Mouse (Mus musculus): Measurements from ENCODE around the gene Phlda3. TPM values are rescaled to one million over a fixed set of nuclear protein-coding genes. Genes with fewer than 3 reads are reported as not detected.

Gene Phlda3
- total RNA-seq, 2 experiments from 2014 or later, result 1.0 TPM; not detected in 1

DNA sequence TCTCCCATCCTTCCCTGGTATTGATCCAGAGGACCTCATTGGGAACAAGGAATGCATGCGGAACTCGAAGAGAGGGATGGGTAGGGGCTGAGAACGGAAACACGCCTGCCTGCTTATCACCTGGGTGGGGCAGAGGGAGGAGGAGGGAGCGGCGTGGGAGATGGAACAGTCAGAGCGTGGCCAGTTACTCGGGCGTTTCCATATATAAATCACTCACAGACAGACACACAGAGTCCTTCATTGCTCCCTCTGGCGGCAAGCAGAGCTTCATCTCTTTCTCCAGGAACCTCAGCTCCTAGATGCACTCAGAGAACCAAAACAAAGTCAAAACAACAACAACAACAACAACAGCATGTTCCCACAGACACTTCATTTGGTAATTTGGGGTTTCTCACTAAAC, 22.8 kb downstream of the Phlda3 start:
- ATAC-seq (replicated peaks; ENCODE audit: poor library complexity, severe bottlenecking), result no peak

GRCm38 (mm10) chr1:135789815-135790214, 23.9 kb downstream of the Phlda3 start:
- 0 out of 2 replicates have a peak, but pooled peaks have one; percentile 33 for ATAC-seq (replicated peaks; ENCODE audit: poor library complexity, severe bottlenecking)

- no peak for ATAC-seq (replicated peaks; ENCODE audit: poor library complexity, severe bottlenecking)
Measured at GRCm38 (mm10) chr1:135792143-135792939, 26.4 kb downstream of the Phlda3 start.

DNA sequence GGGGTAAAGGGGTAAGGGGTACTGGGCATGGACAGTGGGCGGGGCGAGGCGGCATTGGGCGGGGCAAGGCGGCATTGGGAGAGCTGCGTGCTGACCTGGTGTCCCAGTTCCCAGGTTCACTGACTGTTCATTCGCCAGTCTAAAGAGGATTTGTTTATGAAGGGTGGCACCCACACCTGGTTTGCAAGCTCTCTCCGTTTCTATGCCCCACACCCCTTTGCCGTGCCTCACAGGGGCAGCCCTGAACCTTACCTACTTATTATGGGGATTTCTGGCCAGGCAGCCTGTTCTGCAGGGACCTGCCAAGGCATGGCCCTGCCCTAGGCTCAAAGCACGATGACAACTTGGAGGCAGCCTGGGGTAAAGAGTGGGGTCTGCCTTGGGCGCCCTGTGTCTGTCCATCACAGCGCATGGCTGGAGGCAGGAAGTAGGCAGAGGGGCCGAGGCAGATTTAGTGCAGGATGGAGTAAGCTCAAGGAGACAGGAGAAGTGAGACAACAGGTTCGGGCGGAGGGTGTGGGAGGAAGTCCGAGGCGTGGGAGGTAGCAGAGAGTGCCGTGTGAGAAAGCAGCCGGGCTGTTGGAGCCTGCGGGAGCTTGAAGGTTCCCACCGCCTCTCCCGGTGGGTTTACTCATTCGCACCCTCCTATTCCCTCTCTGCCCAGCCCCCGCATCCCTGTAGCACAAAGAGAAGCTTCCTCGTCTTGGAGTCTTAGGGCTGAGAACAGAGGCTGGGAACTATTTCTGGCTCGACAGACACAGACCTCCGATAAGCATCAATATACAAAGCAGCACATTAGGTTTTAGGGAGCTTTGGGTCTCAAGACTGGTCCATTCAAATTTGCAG, 27.7 kb downstream of the Phlda3 start:
- ATAC-seq (replicated peaks; ENCODE audit: poor library complexity, severe bottlenecking), result peak; percentile 85

- peak; percentile 34 for ATAC-seq (replicated peaks; ENCODE audit: poor library complexity, severe bottlenecking)
Measured at GRCm38 (mm10) chr1:135794216-135795134, 28.6 kb downstream of the Phlda3 start.

- ATAC-seq (replicated peaks; ENCODE audit: poor library complexity, severe bottlenecking), result no peak
Measured at GRCm38 (mm10) chr1:135798492-135798891, 32.6 kb downstream of the Phlda3 start.

DNA sequence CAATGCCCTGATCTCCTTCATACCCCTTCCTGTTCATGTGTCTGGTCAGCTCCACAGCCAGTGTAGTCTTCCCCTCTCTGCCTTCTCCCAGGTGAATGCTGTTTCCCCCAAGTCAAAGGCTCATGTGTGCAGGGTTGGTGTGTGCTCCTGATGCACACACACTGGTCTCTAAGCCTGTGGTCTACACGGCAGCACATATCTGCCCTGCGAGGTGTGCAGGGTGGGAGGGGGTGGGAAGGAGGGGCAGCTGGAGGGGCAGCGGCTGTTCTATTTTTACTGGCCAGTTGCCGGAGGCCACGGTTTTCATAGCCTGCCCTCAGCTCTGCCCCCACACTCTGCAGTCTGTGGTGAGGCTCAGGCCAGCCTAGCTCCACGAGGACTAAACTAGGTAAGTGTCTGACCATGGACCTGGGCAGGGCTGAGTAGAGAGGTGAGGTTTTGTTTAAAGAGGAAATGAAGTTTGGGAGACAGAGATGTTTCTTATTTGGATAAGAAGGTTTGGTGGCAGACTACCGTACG, 33.2 kb downstream of the Phlda3 start:
- ATAC-seq (replicated peaks; ENCODE audit: poor library complexity, severe bottlenecking), result no peak

GRCm38 (mm10) chr1:135800192-135800950, 34.5 kb downstream of the Phlda3 start:
- ATAC-seq (replicated peaks; ENCODE audit: poor library complexity, severe bottlenecking), result no peak

DNA sequence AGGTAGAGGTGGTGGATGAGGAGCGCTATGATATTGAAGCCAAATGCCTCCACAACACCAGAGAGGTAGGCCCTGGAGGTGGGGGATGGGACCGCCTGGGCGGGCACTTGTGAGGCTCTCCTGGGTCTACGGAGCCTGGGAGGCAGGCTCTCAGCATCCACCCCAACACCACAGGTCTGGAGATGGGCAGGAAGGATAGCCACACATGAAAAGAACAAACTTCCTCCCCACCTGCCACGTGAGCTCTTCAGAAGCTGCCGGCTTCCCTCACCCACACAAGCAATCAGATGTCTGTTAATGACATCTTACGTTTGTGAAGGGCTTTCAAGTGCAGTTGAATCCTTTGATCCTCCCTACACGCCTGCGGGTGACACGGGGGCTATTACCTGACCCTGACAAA, 41.6 kb downstream of the Phlda3 start:
- no peak for ATAC-seq (replicated peaks; ENCODE audit: poor library complexity, severe bottlenecking)

- ATAC-seq (replicated peaks; ENCODE audit: poor library complexity, severe bottlenecking), result no peak
Measured at GRCm38 (mm10) chr1:135810180-135810579, 44.3 kb downstream of the Phlda3 start.

- ATAC-seq (replicated peaks; ENCODE audit: poor library complexity, severe bottlenecking), result peak; percentile 88
Measured at GRCm38 (mm10) chr1:135811016-135811646, 45.2 kb downstream of the Phlda3 start.

GRCm38 (mm10) chr1:135812205-135812604, 46.3 kb downstream of the Phlda3 start:
- no peak for ATAC-seq (replicated peaks; ENCODE audit: poor library complexity, severe bottlenecking)

DNA sequence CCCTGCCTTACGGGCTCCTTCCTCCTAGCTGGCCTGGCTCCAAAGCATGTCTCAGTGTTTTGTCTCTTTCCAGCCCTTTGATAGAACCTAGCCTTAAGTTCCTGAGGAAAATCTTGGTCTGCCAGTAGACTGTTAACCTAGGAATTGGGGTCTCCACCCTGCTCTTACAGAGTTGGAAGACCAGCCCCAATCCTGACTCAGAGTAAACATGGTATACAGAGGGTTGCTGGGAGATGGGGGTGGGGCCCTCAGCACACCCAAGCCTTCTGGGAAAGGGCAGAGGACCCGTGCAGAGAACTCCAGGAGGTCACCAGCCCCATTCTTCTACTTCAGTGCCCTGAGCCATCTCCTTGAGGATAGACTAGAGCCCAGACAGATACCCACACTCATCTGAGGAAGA, 46.7 kb downstream of the Phlda3 start:
- no peak for ATAC-seq (replicated peaks; ENCODE audit: poor library complexity, severe bottlenecking)

GRCm38 (mm10) chr1:135813071-135813470, 47.2 kb downstream of the Phlda3 start:
- no peak for ATAC-seq (replicated peaks; ENCODE audit: poor library complexity, severe bottlenecking)

DNA sequence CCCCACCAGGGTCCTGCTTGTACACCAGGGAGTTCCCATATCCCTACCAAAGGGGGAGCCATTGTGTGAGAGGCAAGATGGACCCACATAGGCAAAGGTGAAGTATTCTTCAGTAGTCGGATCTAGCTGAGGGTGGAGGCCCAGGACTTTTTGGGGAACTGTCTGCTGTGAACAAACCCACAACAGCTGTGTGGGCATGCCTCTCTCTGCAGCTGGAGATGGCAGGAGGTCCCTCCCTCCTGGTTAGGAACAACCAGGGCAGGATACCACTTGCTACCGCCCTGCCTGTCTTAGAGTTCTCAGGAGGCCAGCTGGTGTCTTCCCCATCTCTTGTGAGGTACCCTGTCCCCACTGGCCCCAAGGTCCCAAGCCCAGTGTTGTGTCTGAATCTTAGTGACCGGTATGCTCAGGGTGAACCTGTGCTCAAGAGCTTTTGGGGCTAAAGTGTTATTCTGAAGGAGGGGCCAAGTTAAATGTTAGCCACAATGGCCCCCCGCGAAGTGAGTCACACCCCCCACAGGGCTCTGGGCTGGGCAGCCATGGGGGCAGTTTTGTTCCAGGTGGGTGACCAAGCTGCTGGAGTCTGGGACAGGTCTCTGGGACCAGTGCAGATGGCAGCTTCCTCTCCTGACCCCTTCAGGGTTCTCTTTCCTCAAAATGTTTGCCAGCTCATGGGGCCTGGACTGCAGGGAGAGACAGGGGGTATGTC, 47.9 kb downstream of the Phlda3 start:
- peak; percentile 26 for ATAC-seq (replicated peaks; ENCODE audit: poor library complexity, severe bottlenecking)

GRCm38 (mm10) chr1:135814531-135814930, 48.6 kb downstream of the Phlda3 start:
- ATAC-seq (replicated peaks; ENCODE audit: poor library complexity, severe bottlenecking), result no peak

DNA sequence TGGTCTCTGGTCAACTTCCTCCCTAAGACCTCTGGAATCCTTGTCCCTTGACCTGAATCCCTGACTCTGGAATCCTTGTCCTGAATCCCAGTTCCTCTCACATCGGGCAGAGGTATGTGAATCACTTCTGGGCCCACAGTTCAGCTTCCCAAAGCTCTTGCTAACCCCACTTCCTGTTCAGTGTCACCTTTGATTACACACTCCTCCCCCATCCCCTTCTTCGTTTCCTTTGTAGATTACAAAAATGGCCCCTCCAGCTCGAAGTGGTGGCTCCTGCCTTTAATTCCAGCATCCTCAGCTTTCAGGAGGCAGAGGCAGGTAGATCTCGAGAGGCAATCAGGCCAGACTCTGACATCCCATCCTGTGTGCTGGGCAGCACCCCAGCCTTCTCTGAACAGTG, 51.7 kb downstream of the Phlda3 start:
- ATAC-seq (replicated peaks; ENCODE audit: poor library complexity, severe bottlenecking), result no peak

DNA sequence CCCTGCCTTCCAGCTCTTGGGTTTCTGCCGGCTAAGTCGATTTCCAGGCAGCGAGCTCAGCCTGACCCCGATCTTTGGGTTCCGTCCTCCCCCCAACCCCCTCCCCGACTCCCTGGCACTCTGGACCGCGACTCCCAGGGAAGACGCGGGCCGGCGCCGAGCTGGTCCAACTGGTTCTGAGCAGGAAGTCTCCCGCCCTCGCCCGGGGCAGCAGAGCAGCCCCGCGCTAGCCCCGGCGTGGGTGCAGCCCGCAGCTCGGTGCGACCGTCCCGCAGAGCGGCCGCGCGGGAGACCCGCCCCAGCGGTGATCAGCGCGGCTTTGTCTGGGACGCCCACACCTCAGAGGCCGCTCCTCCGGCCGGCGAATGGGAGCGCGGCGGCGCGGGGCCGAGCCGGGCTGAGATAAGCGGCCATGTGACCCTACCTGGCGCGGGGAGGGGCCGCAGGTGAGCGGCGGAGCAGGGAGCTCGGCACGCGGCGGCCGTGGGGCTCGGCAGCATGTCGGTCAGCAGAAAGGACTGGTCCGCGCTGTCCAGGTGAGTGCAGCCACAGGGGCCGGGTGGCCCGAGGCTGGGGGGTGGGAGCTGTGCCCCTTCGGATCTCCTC, 52.7 kb downstream of the Phlda3 start, which contains the start of gene Lad1:
Gene Lad1, plus strand, starts transcription at position 118 of the 606 bp plus-strand sequence.
- ATAC-seq (replicated peaks; ENCODE audit: poor library complexity, severe bottlenecking), result no peak; the same call in 1 of the 2 replicates
